Mouse (Mus musculus): ENCODE results near the gene March6.
A peak's percentile ranks its signal among the peaks of the same experiment; 100 is the strongest.

The March6 gene

GRCm38 (mm10) chr15:31542013-31542958, 11.4 kb upstream of the March6 start:
- DNase-seq (ENCODE audit: low spot score): peak; percentile 64

- no peak for DNase-seq (ENCODE audit: low spot score)
These were observed 9.6 kb upstream of the March6 start for GRCm38 (mm10) chr15:31540513-31540802.

GRCm38 (mm10) chr15:31539643-31540512, 9.0 kb upstream of the March6 start:
- no peak for DNase-seq (ENCODE audit: low spot score)

GRCm38 (mm10) chr15:31538346-31538745, 7.5 kb upstream of the March6 start:
- DNase-seq (ENCODE audit: low spot score): no peak

GRCm38 (mm10) chr15:31537706-31538105, 6.9 kb upstream of the March6 start:
- no peak for DNase-seq (ENCODE audit: low spot score)

GRCm38 (mm10) chr15:31536051-31536737, 5.3 kb upstream of the March6 start:
- DNase-seq (ENCODE audit: low spot score): peak; percentile 48

GRCm38 (mm10) chr15:31535259-31535855, 4.5 kb upstream of the March6 start:
- DNase-seq (ENCODE audit: low spot score): no peak

- no peak for DNase-seq (ENCODE audit: low spot score)
These were observed 3.8 kb upstream of the March6 start for GRCm38 (mm10) chr15:31534421-31535258.

- DNase-seq (ENCODE audit: low spot score): no peak
These were observed 2.7 kb upstream of the March6 start for GRCm38 (mm10) chr15:31533529-31533928.

- DNase-seq (ENCODE audit: low spot score): no peak
These were observed 1.6 kb upstream of the March6 start for GRCm38 (mm10) chr15:31532331-31533021.

- peak; percentile 28 for DNase-seq (ENCODE audit: low spot score)
These were observed 835 bp upstream of the March6 start for GRCm38 (mm10) chr15:31531446-31532330.

GRCm38 (mm10) chr15:31529811-31530658, 818 bp downstream of the March6 start:
- peak; percentile 72 for DNase-seq (ENCODE audit: low spot score)

GRCm38 (mm10) chr15:31529103-31529502, 1.8 kb downstream of the March6 start:
- DNase-seq (ENCODE audit: low spot score): no peak

- no peak for DNase-seq (ENCODE audit: low spot score)
These were observed 2.4 kb downstream of the March6 start for GRCm38 (mm10) chr15:31528477-31528876.

- DNase-seq (ENCODE audit: low spot score): no peak
These were observed 4.4 kb downstream of the March6 start for GRCm38 (mm10) chr15:31526463-31526862.

GRCm38 (mm10) chr15:31519000-31519399, 11.9 kb downstream of the March6 start:
- no peak for DNase-seq (ENCODE audit: low spot score)

- no peak for DNase-seq (ENCODE audit: low spot score)
These were observed 12.5 kb downstream of the March6 start for GRCm38 (mm10) chr15:31518371-31518770.

- no peak for DNase-seq (ENCODE audit: low spot score)
These were observed 13.7 kb downstream of the March6 start for GRCm38 (mm10) chr15:31517186-31517585.

All from adipocyte (in vitro differentiated cells).